Mouse (Mus musculus) thymus, adult 2 months (tissue): ENCODE measurements around the gene Dnaaf3.

Experiments used
- CTCF ChIP-seq: fragments of 200-500 bp; IDR thresholded peaks from 2 replicates; pipeline ENCODE4 v1.5.1; 2012; ENCODE audit warnings: mild to moderate bottlenecking, control low read depth, low read length, moderate library complexity, borderline replicate concordance; ENCODE audit not compliant: control insufficient read depth, poor library complexity, insufficient read depth; ENCODE audit errors: extremely low read depth
- POLR2A ChIP-seq: fragments of 200-500 bp; IDR thresholded peaks from 2 replicates; pipeline ENCODE4 v1.6.1; 2012; ENCODE audit warnings: mild to moderate bottlenecking, low read length, control low read depth, moderate library complexity; ENCODE audit not compliant: control insufficient read depth, poor library complexity, insufficient read depth; ENCODE audit errors: extremely low read depth

- TF ChIP-seq CTCF (no peak), POLR2A (no peak)
These were observed 24.1 kb downstream of the Dnaaf3 start for GRCm38 (mm10) chr7:4508062-4508738.
